Mouse (Mus musculus): ENCODE data around the gene Kif27.

The Kif27 gene

DNA sequence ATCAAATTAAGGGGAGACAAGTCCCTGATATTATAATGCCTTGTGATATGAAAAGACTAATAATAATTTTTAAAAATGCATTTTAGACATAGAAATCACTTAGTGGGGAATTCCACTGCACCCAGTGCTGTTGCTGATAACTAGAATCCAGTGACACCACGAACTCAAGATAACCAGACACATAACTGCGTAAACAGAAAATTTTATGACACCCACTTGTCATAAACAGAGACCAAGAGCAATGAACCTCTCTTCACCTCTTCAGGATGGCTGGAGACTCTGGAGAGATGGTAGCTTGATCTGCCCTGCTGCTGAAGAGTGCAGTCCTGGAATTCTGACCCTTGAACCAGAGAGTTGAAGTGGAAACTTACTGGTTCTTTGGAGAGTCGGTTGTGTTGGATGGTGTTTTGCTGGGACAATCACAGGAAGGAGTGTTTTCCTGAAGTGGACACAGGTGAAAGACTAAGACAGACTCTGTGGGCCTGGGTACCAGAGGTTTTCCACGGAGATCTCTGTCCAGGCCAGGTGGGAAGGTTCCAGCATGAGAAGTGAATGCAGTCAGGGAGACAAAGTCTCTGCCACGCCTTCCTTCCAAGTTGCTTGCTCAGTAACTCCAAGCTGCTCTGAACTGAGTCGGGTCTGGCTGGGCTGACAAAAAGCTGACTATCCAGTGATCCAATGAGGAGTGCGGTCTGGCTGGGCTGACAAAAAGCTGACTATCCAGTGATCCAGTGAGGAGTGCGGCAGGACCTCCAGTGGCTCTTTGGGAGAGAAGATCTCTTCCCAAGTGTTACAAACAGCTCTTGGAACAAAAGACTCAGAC is 5.6 kb upstream of the Kif27 start:
- DNase-seq (ENCODE audit: low spot score): no peak

- DNase-seq (ENCODE audit: low spot score): no peak
Observed at GRCm38 (mm10) chr13:58359304-58359653, 357 bp upstream of the Kif27 start.

GRCm38 (mm10) chr13:58352996-58353395 is 5.9 kb downstream of the Kif27 start:
- DNase-seq (ENCODE audit: low spot score): no peak

GRCm38 (mm10) chr13:58350606-58351005 is 8.3 kb downstream of the Kif27 start:
- DNase-seq (ENCODE audit: low spot score): no peak

- DNase-seq (ENCODE audit: low spot score): no peak
Observed at GRCm38 (mm10) chr13:58344505-58344904, 14.4 kb downstream of the Kif27 start.

DNA sequence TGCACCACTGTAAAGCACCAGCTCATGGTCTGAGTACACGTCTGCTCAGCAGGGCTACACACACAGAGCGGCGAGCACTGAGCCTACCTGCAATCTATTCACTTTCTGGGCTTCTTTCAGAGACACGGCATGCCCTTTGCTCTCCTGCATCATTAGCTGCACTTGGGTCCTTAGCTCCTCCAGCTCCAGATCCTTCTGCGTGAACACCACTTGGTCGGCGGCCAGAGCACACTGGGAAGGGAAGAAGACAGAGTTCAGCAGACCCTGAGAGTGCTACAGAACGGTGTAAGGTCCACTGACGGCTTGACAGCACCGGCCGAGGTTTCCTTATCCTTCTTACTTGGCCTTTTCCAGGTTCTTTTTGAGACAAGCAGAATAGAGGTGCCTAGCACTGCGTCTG is 21.5 kb downstream of the Kif27 start:
- DNase-seq (ENCODE audit: low spot score): no peak

- no peak for DNase-seq (ENCODE audit: low spot score)
Observed at GRCm38 (mm10) chr13:58334116-58334515, 24.8 kb downstream of the Kif27 start.

- no peak for DNase-seq (ENCODE audit: low spot score)
Observed at GRCm38 (mm10) chr13:58317768-58318167, 41.2 kb downstream of the Kif27 start.

- DNase-seq (ENCODE audit: low spot score): no peak
Observed at GRCm38 (mm10) chr13:58314991-58315390, 43.9 kb downstream of the Kif27 start.

DNA sequence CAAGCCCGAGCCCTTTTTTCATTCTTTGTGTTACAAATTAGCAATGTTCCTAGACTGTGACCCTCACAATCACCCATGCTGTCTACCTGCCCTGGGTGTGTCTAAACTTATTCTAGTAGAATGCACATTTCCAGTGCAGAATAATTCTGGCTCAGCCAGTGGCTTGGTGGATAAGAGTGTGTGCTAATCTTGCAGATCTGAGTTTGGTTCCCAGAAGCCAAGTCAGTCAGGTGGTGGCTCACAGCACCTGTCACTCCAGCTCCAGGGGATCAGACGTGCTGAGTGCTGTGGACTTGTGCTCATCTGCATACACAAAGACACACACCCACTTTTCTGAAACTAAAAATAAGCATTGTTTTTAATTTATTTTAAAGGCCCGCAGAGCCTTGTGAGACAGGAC is 45.2 kb downstream of the Kif27 start:
- no peak for DNase-seq (ENCODE audit: low spot score)

DNA sequence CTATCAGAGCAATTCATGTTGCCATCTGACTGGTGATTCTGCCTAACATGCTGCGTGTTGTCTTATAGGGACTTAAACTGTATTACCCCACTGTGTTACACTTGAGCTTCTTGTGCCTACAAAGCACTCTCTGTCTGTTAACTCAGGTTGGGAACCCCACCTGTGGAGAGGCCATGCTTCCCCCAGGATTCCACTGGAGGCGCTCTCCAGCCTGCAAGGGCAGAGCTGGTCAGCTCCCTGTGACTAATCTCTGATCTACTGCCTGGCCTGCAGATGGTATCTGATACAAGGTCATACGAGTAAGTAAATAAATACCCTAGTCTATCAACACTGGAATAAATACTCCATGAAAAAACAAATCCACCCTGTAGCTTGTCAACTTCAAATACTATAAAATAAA is 47.6 kb downstream of the Kif27 start:
- no peak for DNase-seq (ENCODE audit: low spot score)

- DNase-seq (ENCODE audit: low spot score): no peak
Observed at GRCm38 (mm10) chr13:58309499-58309898, 49.4 kb downstream of the Kif27 start.

- no peak for DNase-seq (ENCODE audit: low spot score)
Observed at GRCm38 (mm10) chr13:58307453-58307852, 51.5 kb downstream of the Kif27 start.

DNA sequence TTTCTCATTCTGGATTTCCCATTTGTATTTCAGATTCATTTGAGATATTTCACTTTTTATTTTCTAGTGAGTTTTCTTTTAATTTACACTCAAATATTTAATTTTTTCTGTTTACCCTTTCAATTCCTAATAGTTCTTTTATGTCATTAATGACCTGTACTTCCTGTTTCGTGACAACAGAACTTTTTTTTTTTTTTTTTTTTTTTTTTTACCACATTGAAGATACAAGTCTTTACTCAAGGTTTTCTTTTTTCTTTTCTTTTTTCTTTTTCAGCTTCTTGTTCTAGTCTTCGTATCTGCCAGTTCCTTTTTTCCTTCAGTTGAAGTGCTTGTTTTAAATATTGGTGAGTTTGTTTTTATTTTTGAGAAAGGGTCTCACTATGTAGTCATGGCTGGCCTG is 53.7 kb downstream of the Kif27 start:
- DNase-seq (ENCODE audit: low spot score): no peak

GRCm38 (mm10) chr13:58302421-58303145 is 56.3 kb downstream of the Kif27 start:
- DNase-seq (ENCODE audit: low spot score): no peak

DNA sequence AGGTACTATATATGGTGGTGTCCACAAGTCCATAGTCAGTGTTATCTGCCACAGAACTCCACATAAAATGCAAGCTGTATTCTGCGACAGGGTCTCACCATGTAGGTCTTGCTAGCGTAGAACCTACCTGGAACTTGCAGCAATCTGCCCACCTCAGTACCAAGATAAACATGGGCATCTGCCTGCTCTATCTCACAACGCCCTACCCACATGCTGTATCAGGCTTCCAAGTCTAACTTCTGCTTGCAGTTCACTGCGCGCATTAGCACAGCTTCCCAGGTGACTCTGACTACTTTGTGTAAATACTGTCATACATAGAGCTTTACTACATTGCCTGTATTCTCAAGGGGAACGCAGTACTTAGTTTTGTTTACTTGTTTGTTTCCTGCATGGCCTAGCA is 57.0 kb downstream of the Kif27 start:
- no peak for DNase-seq (ENCODE audit: low spot score)

DNA sequence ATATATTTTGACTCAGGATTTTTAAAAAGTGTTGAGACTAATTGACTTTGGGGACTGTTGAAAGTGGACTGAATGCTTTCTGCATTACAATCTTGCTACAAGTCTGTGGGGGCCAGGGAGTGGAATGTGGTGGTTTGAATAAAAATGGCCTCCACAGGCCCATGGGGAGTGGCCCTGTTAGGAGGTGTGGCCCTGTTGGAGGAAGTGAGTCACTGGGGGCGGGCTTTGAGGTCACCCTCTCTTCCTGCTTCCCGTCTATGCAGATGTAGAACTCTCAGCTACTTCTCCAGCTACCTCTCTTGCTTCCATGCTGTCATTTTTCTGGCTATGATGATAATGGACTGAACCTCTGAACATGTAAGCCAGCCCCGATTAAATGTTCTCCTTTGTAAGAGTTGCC is 60.2 kb downstream of the Kif27 start:
- no peak for DNase-seq (ENCODE audit: low spot score)

DNA sequence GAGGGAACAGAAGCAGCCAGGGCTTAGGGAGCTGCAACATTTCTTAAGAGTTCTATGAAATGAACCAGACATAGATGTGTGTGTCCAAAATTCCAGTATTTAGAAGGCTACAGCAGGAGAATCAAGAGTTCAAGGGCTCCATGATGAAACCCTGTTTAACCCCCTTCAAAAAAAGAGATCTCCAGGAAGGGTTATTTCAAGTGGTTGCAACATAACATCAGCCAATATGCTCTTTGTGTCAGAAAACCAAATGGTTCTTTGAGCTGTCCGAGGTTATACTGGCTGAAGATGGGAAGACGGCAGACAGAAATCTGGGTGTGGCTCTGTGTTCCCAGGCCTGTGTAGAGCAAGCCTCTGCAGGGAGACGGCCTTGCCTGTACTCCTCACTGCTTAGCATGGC is 63.3 kb downstream of the Kif27 start:
- DNase-seq (ENCODE audit: low spot score): no peak

DNA sequence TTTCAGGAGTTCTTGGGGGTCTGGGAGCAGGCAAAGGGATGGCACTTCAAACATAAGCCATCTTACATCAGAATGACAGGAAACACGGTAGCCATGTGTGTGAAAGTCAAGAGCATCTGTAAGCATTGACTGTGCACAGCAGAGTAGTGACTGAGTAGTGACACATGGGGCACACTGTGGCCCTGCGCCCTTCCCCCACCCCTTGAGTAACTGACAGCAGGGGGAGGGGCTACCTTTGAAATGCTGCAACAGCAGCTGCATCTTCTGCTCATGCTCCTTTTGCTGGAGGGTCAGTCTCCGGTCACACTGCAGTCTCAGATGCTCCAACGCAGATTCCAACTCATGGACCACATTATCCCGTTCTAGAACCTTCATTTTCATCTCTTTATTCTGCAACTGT is 66.1 kb downstream of the Kif27 start:
- no peak for DNase-seq (ENCODE audit: low spot score)

GRCm38 (mm10) chr13:58289308-58289707 is 69.6 kb downstream of the Kif27 start:
- no peak for DNase-seq (ENCODE audit: low spot score)

GRCm38 (mm10) chr13:58287822-58288221 is 71.1 kb downstream of the Kif27 start:
- peak; percentile 69 for DNase-seq (ENCODE audit: low spot score)

DNA sequence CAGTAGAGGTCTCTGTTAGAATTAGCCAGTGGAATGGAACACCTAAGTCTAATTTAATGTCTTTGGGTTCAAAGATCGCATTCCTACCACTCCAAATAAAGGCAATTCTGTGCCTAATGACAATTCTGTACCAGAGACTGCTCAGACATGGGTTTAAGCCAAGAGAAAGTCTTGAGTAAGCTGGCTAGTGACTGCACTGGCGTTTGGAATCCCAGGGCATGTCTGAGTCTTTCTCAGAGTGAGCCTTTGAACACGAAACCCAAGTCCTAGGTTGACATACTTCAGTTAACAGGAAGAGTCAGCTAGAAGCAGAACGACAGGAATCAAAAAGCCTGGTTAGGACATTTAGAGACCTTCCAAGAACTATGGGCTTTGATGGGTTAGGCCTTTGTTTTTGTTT is 75.5 kb downstream of the Kif27 start:
- no peak for DNase-seq (ENCODE audit: low spot score)

DNA sequence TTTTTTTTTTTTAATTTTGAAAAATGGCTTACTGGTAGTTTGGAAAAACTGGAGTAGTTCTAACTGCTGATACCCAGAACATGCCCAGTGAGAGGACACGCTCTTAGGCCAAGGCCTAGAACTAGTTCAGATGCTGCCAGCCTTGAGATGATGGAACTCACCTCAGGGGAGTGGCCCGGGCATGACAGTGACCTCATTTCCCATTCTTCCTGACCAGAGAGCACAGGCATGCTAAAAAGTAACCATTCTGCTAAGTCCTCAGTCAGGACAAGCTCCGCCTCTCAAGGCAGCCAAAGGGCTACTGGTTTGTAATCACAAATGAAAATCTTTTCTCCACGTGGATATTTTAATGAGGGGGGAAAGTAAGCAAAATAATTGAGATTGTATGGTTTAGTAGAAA is 77.0 kb downstream of the Kif27 start:
- DNase-seq (ENCODE audit: low spot score): no peak

GRCm38 (mm10) chr13:58280528-58280927 is 78.4 kb downstream of the Kif27 start:
- no peak for DNase-seq (ENCODE audit: low spot score)

All from ovary, postnatal 10 days (tissue).